Mouse (Mus musculus) stomach, postnatal 0 days (tissue): ENCODE results near the gene Plxnb2. TPM values are rescaled to one million over a fixed set of nuclear protein-coding genes. Genes with fewer than 3 reads are reported as not detected.

Source experiments
- ATAC-seq: fragments of 200-750 bp; cut with Nextera tagmentation; 2 replicates; pipeline ENCODE4 v1.8.0; 2017; ENCODE audit not compliant: low FRiP score, low TSS enrichment
- DNase-seq: peaks from one replicate; pipeline ENCODE4 v3.0.0-alpha.2; 2016; ENCODE audit warnings: low spot score
- H3K27ac ChIP-seq: fragments of 300-500 bp; sonication (generic); replicated peaks from 2 replicates; pipeline ENCODE4 v1.5.1; 2014; ENCODE audit warnings: mild to moderate bottlenecking, control low read depth
- H3K27me3 ChIP-seq: fragments of 300-500 bp; sonication (generic); 2 replicates; pipeline ENCODE4 v1.6.1; 2014; ENCODE audit warnings: low read length; ENCODE audit not compliant: control insufficient read depth, insufficient read depth
- H3K36me3 ChIP-seq: fragments of 300-500 bp; sonication (generic); 2 replicates; pipeline ENCODE4 v1.6.1; 2014; ENCODE audit warnings: low read length, mixed read lengths; ENCODE audit not compliant: control insufficient read depth, insufficient read depth
- H3K4me1 ChIP-seq: fragments of 300-500 bp; sonication (generic); replicated peaks from 2 replicates; pipeline ENCODE4 v1.6.1; 2014; ENCODE audit warnings: antibody characterized with exemption; ENCODE audit not compliant: control insufficient read depth, insufficient read depth
- H3K4me2 ChIP-seq: fragments of 300-500 bp; sonication (generic); replicated peaks from 2 replicates; pipeline ENCODE4 v1.6.1; 2014; ENCODE audit warnings: low read depth, mild to moderate bottlenecking, control low read depth, moderate library complexity
- H3K4me3 ChIP-seq: fragments of 300-500 bp; sonication (generic); 2 replicates; pipeline ENCODE4 v1.5.1; 2014; ENCODE audit warnings: low read depth, low read length, control low read depth
- H3K9ac ChIP-seq: fragments of 300-500 bp; sonication (generic); 2 replicates; pipeline ENCODE4 v1.6.1; 2014; ENCODE audit warnings: mild to moderate bottlenecking, low read length, control low read depth, mixed read lengths
- H3K9me3 ChIP-seq: fragments of 300-500 bp; sonication (generic); 2 replicates; pipeline ENCODE4 v1.6.1; 2016; ENCODE audit warnings: low read length; ENCODE audit not compliant: control insufficient read depth
- CTCF ChIP-seq: IDR thresholded peaks from 2 replicates; pipeline ENCODE4 v1.5.1; 2016; ENCODE audit warnings: antibody characterized with exemption, low read depth, mild to moderate bottlenecking, moderate library complexity
- EP300 ChIP-seq: optimal IDR thresholded peaks from 2 replicates; pipeline ENCODE3; 2016; ENCODE audit warnings: antibody characterized with exemption
- WGBS: fragments of 180-500 bp; shearing (Covaris S2); extraction: QIAGEN DNeasy Blood & Tissue Kit; methylation state at CpG from one replicate; pipeline ENCODE4 v1.1.7; 2014; 5-methylcytosine and 5-hydroxymethylcytosine counted together
- polyA plus RNA-seq: library from polyadenylated mRNA; unstranded; fragments of >200 nt; fragmentation: Nextera tagmentation; extraction: Ambion mirVana; gene quantifications from 2 replicates; pipeline ENCODE4 v1.2.1, GENCODE M21; 2015

Plxnb2 gene
- polyA plus RNA-seq, 1 experiment from 2014 or later = 75.2 TPM

GRCm38 (mm10) chr15:89178260-89178860 lies 2.2 kb downstream of the Plxnb2 start:
- 53% methylated on average over 7 of the region's 7 CpGs for WGBS
- no peak for ATAC-seq

GRCm38 (mm10) chr15:89177576-89178259 lies 2.9 kb downstream of the Plxnb2 start:
- Histone ChIP-seq H3K36me3 (no peaks in the 10 kb centered on the region), H3K27ac (peak overlapping the region; percentile 95), H3K4me3 (peak overlapping the region; percentile 88; the same call in 1 of the 2 replicates), H3K4me1 (peaks cover 29% of the 10 kb centered on the region), H3K9ac (peak overlapping the region; percentile 87), H3K4me2 (peak overlapping the region; percentile 83), H3K27me3 (no peaks in the 10 kb centered on the region), H3K9me3 (no peaks in the 10 kb centered on the region)
- TF ChIP-seq EP300 (no peak), CTCF (no peak)
- ATAC-seq (peak; percentile 53), DNase-seq (peak; percentile 85)
- WGBS = 49% methylated on average over 4 of the region's 4 CpGs

More at GRCm38 (mm10) chr15:89178260-89178860, 2.2 kb downstream of the Plxnb2 start:
- H3K4me2 ChIP-seq = peak overlapping the region; percentile 83
- H3K9ac ChIP-seq = peak overlapping the region; percentile 87
- H3K27ac ChIP-seq = peak overlapping the region; percentile 95
- no peaks in the 10 kb centered on the region for H3K27me3 ChIP-seq
- no peak for TF ChIP-seq EP300
- TF ChIP-seq CTCF = no peak
- H3K4me3 ChIP-seq = peak overlapping the region; percentile 88
- H3K4me1 ChIP-seq = peaks cover 29% of the 10 kb centered on the region
- no peaks in the 10 kb centered on the region for H3K36me3 ChIP-seq
- no peak for DNase-seq
- no peaks in the 10 kb centered on the region for H3K9me3 ChIP-seq

- Histone ChIP-seq H3K4me2 (peak overlapping the region; percentile 83), H3K9me3 (no peaks in the 10 kb centered on the region), H3K4me1 (peaks cover 29% of the 10 kb centered on the region), H3K9ac (peak overlapping the region; percentile 58), H3K27me3 (no peaks in the 10 kb centered on the region), H3K4me3 (0 out of 2 replicates have a peak overlapping the region, but pooled peaks have one; percentile 1), H3K36me3 (no peaks in the 10 kb centered on the region), H3K27ac (peak overlapping the region; percentile 95)
- 3% methylated on average over 5 of the region's 5 CpGs for WGBS
- DNase-seq (peak; percentile 90), ATAC-seq (0 out of 2 replicates have a peak, but pooled peaks have one; percentile 8)
- no peak for TF ChIP-seq EP300
- TF ChIP-seq CTCF = no peak
Observed at GRCm38 (mm10) chr15:89177121-89177520, 3.5 kb downstream of the Plxnb2 start.

- 52% methylated on average over 13 of the region's 13 CpGs for WGBS
- no peak overlapping the region for H3K9ac ChIP-seq
- peak overlapping the region; percentile 25 for H3K4me2 ChIP-seq
- TF ChIP-seq CTCF = no peak
- no peaks in the 10 kb centered on the region for H3K9me3 ChIP-seq
- H3K4me3 ChIP-seq = no peak overlapping the region
- peak overlapping the region; percentile 95 for H3K27ac ChIP-seq
- peaks cover 27% of the 10 kb centered on the region for H3K4me1 ChIP-seq
- DNase-seq = no peak
- no peaks in the 10 kb centered on the region for H3K36me3 ChIP-seq
- no peaks in the 10 kb centered on the region for H3K27me3 ChIP-seq
- no peak for ATAC-seq
Observed at GRCm38 (mm10) chr15:89175411-89176155, 5.0 kb downstream of the Plxnb2 start.

- WGBS = 42% methylated on average over 11 of the region's 11 CpGs
- Histone ChIP-seq H3K27ac (peak overlapping the region; percentile 95), H3K9me3 (no peaks in the 10 kb centered on the region), H3K9ac (no peak overlapping the region; the same call in 1 of the 2 replicates), H3K27me3 (no peaks in the 10 kb centered on the region), H3K4me3 (no peak overlapping the region), H3K4me2 (peak overlapping the region; percentile 100), H3K4me1 (peaks cover 31% of the 10 kb centered on the region), H3K36me3 (no peaks in the 10 kb centered on the region)
- no peak for DNase-seq
- TF ChIP-seq EP300 = no peak
- no peak for TF ChIP-seq CTCF
- no peak for ATAC-seq
Observed at GRCm38 (mm10) chr15:89174889-89175339, 5.7 kb downstream of the Plxnb2 start.

GRCm38 (mm10) chr15:89173906-89174214 lies 6.7 kb downstream of the Plxnb2 start:
- Histone ChIP-seq H3K36me3 (no peaks in the 10 kb centered on the region), H3K4me1 (peaks cover 41% of the 10 kb centered on the region), H3K27ac (peak overlapping the region; percentile 95), H3K9me3 (no peaks in the 10 kb centered on the region), H3K4me3 (peak overlapping the region; percentile 57), H3K9ac (peak overlapping the region; percentile 71), H3K27me3 (no peaks in the 10 kb centered on the region), H3K4me2 (peak overlapping the region; percentile 100)
- peak; percentile 72 for ATAC-seq
- WGBS = 4% methylated on average over 8 of the region's 15 CpGs
- TF ChIP-seq EP300 (no peak), CTCF (0 out of 2 replicates have a peak, but pooled peaks have one; percentile 6)
- peak; percentile 88 for DNase-seq
